Mouse (Mus musculus) granulocyte monocyte progenitor cell, adult 5-6 weeks (primary cell): Measurements from ENCODE around the gene Atp5d. TPM values are rescaled to one million over a fixed set of nuclear protein-coding genes. Genes with fewer than 3 reads are reported as not detected.
"Not testable (repeated sequence)": the region's sequence is repeated elsewhere in the genome, so short reads cannot be mapped to it uniquely, and the experiment has no call there.

Experiments
- ATAC-seq: replicated peaks from 2 replicates; pipeline ENCODE4 v1.8.0; 2016; ENCODE audit warnings: mild to moderate bottlenecking, moderate TSS enrichment, inconsistent platforms; ENCODE audit not compliant: poor library complexity, severe bottlenecking
- total RNA-seq, 2 experiments: library from RNA; stranded (forward) in 1 of 2; stranded (reverse) in 1 of 2; fragments of 200-712, 200-1000 nt in 1 of 2; fragments of >200 nt in 1 of 2; fragmentation: Nextera tagmentation in 1 of 2; gene quantifications; 2 replicates each; pipeline ENCODE4 v1.2.3; 2014 to 2017

Atp5d gene
- total RNA-seq, 2 experiments from 2014 or later, result 49.6 to 193 TPM

GRCm38 (mm10) chr10:80164161-80164997 is 25.9 kb downstream of the Atp5d start:
- no peak for ATAC-seq

GRCm38 (mm10) chr10:80164998-80165344 is 26.5 kb downstream of the Atp5d start:
- ATAC-seq, result peak; percentile 51

- ATAC-seq, result no peak
Observed at GRCm38 (mm10) chr10:80165392-80166128, 27.1 kb downstream of the Atp5d start, which contains the start of gene Cirbp. Gene Cirbp, plus strand, starts transcription at chr10:80165985.

GRCm38 (mm10) chr10:80166136-80166535 is 27.7 kb downstream of the Atp5d start:
- not testable (repeated sequence) for ATAC-seq

- ATAC-seq, result peak; percentile 70
Observed at GRCm38 (mm10) chr10:80167460-80168037, 29.1 kb downstream of the Atp5d start.

- peak; percentile 19 for ATAC-seq
Observed at GRCm38 (mm10) chr10:80168038-80168661, 29.7 kb downstream of the Atp5d start.

- ATAC-seq, result no peak
Observed at GRCm38 (mm10) chr10:80169070-80169469, 30.6 kb downstream of the Atp5d start.

GRCm38 (mm10) chr10:80169651-80170050 is 31.2 kb downstream of the Atp5d start:
- ATAC-seq, result no peak

GRCm38 (mm10) chr10:80170052-80170451 is 31.6 kb downstream of the Atp5d start:
- ATAC-seq, result no peak

- no peak for ATAC-seq
Observed at GRCm38 (mm10) chr10:80170601-80171021, 32.2 kb downstream of the Atp5d start.

- ATAC-seq, result no peak
Observed at GRCm38 (mm10) chr10:80171252-80171651, 32.8 kb downstream of the Atp5d start.

- no peak for ATAC-seq
Observed at GRCm38 (mm10) chr10:80171760-80172526, 33.5 kb downstream of the Atp5d start.

GRCm38 (mm10) chr10:80172527-80173292 is 34.3 kb downstream of the Atp5d start, which contains the start of gene 1600002K03Rik:
Gene 1600002K03Rik, plus strand, starts transcription at chr10:80172944.
- peak; percentile 69 for ATAC-seq

- ATAC-seq, result no peak
Observed at GRCm38 (mm10) chr10:80173358-80173757, 34.9 kb downstream of the Atp5d start.

GRCm38 (mm10) chr10:80173955-80174640 is 35.7 kb downstream of the Atp5d start:
- no peak for ATAC-seq

GRCm38 (mm10) chr10:80174705-80175104 is 36.3 kb downstream of the Atp5d start:
- ATAC-seq, result peak; percentile 24

- 0 out of 2 replicates have a peak, but pooled peaks have one; percentile 10 for ATAC-seq
Observed at GRCm38 (mm10) chr10:80175536-80176269, 37.3 kb downstream of the Atp5d start.
